Mouse (Mus musculus): ENCODE measurements at regions not wholly inside any gene's neighbourhood (a gene's known extent, or its start where the extent isn't known, plus 50 kb on each side); places are given as distances from the start of the nearest gene placed in this dataset.
"Not testable (repeated sequence)": the region's sequence is repeated elsewhere in the genome, so short reads cannot be mapped to it uniquely, and the experiment has no call there.

- no peaks in the 10 kb centered on the region for H3K36me3 ChIP-seq (replicated peaks; ENCODE audit: insufficient read depth, low read length)
These were observed 994.4 kb downstream of the Basp1 start for GRCm38 (mm10) chr15:24419186-24419585.

GRCm38 (mm10) chr15:24407691-24408090 is 1005.9 kb downstream of the Basp1 start:
- 44% methylated on average over 3 of the region's 3 CpGs for WGBS (ENCODE audit: insufficient replicate concordance)
- Histone ChIP-seq H3K4me3 (ENCODE audit: low read depth, low read length) (no peak overlapping the region), H3K9ac (replicated peaks) (no peak overlapping the region), H3K27ac (ENCODE audit: low read depth) (no peak overlapping the region), H3K27me3 (ENCODE audit: insufficient read depth, low read length) (no peaks in the 10 kb centered on the region), H3K4me2 (ENCODE audit: low read depth, low read length) (no peak overlapping the region), H3K9me3 (ENCODE audit: low read length) (no peaks in the 10 kb centered on the region), H3K4me1 (ENCODE audit: insufficient read depth) (no peaks in the 10 kb centered on the region), H3K36me3 (replicated peaks; ENCODE audit: insufficient read depth, low read length) (no peaks in the 10 kb centered on the region)
- DNase-seq (no peak), ATAC-seq (no peak)
- TF ChIP-seq CTCF (IDR thresholded peaks at IDR 0.05; ENCODE audit: low read depth) (peak; percentile 39), EP300 (IDR thresholded peaks at IDR 0.05; ENCODE audit: low read depth) (no peak)

More at GRCm38 (mm10) chr15:24419186-24419585, 994.4 kb downstream of the Basp1 start:
- Histone ChIP-seq H3K27ac (ENCODE audit: low read depth) (no peak overlapping the region), H3K4me3 (ENCODE audit: low read depth, low read length) (no peak overlapping the region), H3K27me3 (ENCODE audit: insufficient read depth, low read length) (no peaks in the 10 kb centered on the region), H3K4me1 (ENCODE audit: insufficient read depth) (no peaks in the 10 kb centered on the region), H3K9ac (replicated peaks) (no peak overlapping the region), H3K9me3 (ENCODE audit: low read length) (no peaks in the 10 kb centered on the region), H3K4me2 (ENCODE audit: low read depth, low read length) (no peak overlapping the region)
- ATAC-seq (no peak), DNase-seq (no peak)
- WGBS (ENCODE audit: insufficient replicate concordance), result 62% methylated on average over 1 of the region's 1 CpGs
- TF ChIP-seq CTCF (IDR thresholded peaks at IDR 0.05; ENCODE audit: low read depth) (no peak), EP300 (IDR thresholded peaks at IDR 0.05; ENCODE audit: low read depth) (no peak)

- no peaks in the 10 kb centered on the region for H3K36me3 ChIP-seq (replicated peaks; ENCODE audit: insufficient read depth, low read length)
- ATAC-seq, result no peak
- H3K4me2 ChIP-seq (ENCODE audit: low read depth, low read length), result no peak overlapping the region
- H3K4me1 ChIP-seq (ENCODE audit: insufficient read depth), result no peaks in the 10 kb centered on the region
- no peak overlapping the region for H3K9ac ChIP-seq (replicated peaks)
- H3K27me3 ChIP-seq (ENCODE audit: insufficient read depth, low read length), result no peaks in the 10 kb centered on the region
- no peaks in the 10 kb centered on the region for H3K9me3 ChIP-seq (ENCODE audit: low read length)
- DNase-seq, result no peak
- H3K27ac ChIP-seq (ENCODE audit: low read depth), result no peak overlapping the region
- TF ChIP-seq CTCF (IDR thresholded peaks at IDR 0.05; ENCODE audit: low read depth) (no peak), EP300 (IDR thresholded peaks at IDR 0.05; ENCODE audit: low read depth) (no peak)
- WGBS (ENCODE audit: insufficient replicate concordance), result 56% methylated on average over 1 of the region's 1 CpGs
- H3K4me3 ChIP-seq (ENCODE audit: low read depth, low read length), result no peak overlapping the region
These were observed 1008.3 kb downstream of the Basp1 start for GRCm38 (mm10) chr15:24405305-24405704.

- no peak for DNase-seq
- ATAC-seq, result no peak
These were observed 1013.5 kb downstream of the Basp1 start for GRCm38 (mm10) chr15:24400088-24400487.

GRCm38 (mm10) chr15:24358398-24358797 is 1055.2 kb downstream of the Basp1 start:
- WGBS (ENCODE audit: insufficient replicate concordance), result 68% methylated on average over 8 of the region's 8 CpGs
- H3K4me2 ChIP-seq (ENCODE audit: low read depth, low read length), result no peak overlapping the region

More at GRCm38 (mm10) chr15:24400088-24400487, 1013.5 kb downstream of the Basp1 start:
- TF ChIP-seq CTCF (IDR thresholded peaks at IDR 0.05; ENCODE audit: low read depth) (no peak), EP300 (IDR thresholded peaks at IDR 0.05; ENCODE audit: low read depth) (no peak)
- Histone ChIP-seq H3K4me1 (ENCODE audit: insufficient read depth) (no peaks in the 10 kb centered on the region), H3K4me3 (ENCODE audit: low read depth, low read length) (no peak overlapping the region), H3K9ac (replicated peaks) (no peak overlapping the region), H3K4me2 (ENCODE audit: low read depth, low read length) (no peak overlapping the region), H3K27me3 (ENCODE audit: insufficient read depth, low read length) (no peaks in the 10 kb centered on the region), H3K9me3 (ENCODE audit: low read length) (0 out of 2 replicates have a peak, but pooled peaks cover 2% of the 10 kb centered on the region), H3K27ac (ENCODE audit: low read depth) (no peak overlapping the region), H3K36me3 (replicated peaks; ENCODE audit: insufficient read depth, low read length) (no peaks in the 10 kb centered on the region)
- 67% methylated on average over 2 of the region's 2 CpGs for WGBS (ENCODE audit: insufficient replicate concordance)

GRCm38 (mm10) chr15:24348975-24349560 is 1064.5 kb downstream of the Basp1 start:
- H3K4me3 ChIP-seq (ENCODE audit: low read depth, low read length), result no peak overlapping the region
- ATAC-seq, result no peak
- H3K9ac ChIP-seq (replicated peaks), result no peak overlapping the region
- no peak overlapping the region for H3K27ac ChIP-seq (ENCODE audit: low read depth)
- no peaks in the 10 kb centered on the region for H3K9me3 ChIP-seq (ENCODE audit: low read length)
- H3K4me1 ChIP-seq (ENCODE audit: insufficient read depth), result no peaks in the 10 kb centered on the region
- no peak for TF ChIP-seq CTCF (IDR thresholded peaks at IDR 0.05; ENCODE audit: low read depth)
- no peak for TF ChIP-seq EP300 (IDR thresholded peaks at IDR 0.05; ENCODE audit: low read depth)
- no peak overlapping the region for H3K4me2 ChIP-seq (ENCODE audit: low read depth, low read length)
- WGBS (ENCODE audit: insufficient replicate concordance), result 72% methylated on average over 1 of the region's 1 CpGs
- H3K27me3 ChIP-seq (ENCODE audit: insufficient read depth, low read length), result no peaks in the 10 kb centered on the region
- no peak for DNase-seq
- H3K36me3 ChIP-seq (replicated peaks; ENCODE audit: insufficient read depth, low read length), result no peaks in the 10 kb centered on the region

More at GRCm38 (mm10) chr15:24358398-24358797, 1055.2 kb downstream of the Basp1 start:
- H3K36me3 ChIP-seq (replicated peaks; ENCODE audit: insufficient read depth, low read length), result no peaks in the 10 kb centered on the region
- no peak for ATAC-seq
- H3K4me3 ChIP-seq (ENCODE audit: low read depth, low read length), result no peak overlapping the region
- DNase-seq, result no peak
- TF ChIP-seq EP300 (IDR thresholded peaks at IDR 0.05; ENCODE audit: low read depth) (no peak), CTCF (IDR thresholded peaks at IDR 0.05; ENCODE audit: low read depth) (no peak)
- no peak overlapping the region for H3K9ac ChIP-seq (replicated peaks)
- H3K4me1 ChIP-seq (ENCODE audit: insufficient read depth), result no peaks in the 10 kb centered on the region
- no peaks in the 10 kb centered on the region; the same call in 1 of the 2 replicates for H3K9me3 ChIP-seq (ENCODE audit: low read length)
- H3K27ac ChIP-seq (ENCODE audit: low read depth), result no peak overlapping the region
- H3K27me3 ChIP-seq (ENCODE audit: insufficient read depth, low read length), result no peaks in the 10 kb centered on the region

GRCm38 (mm10) chr15:24335876-24336275 is 1077.7 kb downstream of the Basp1 start:
- H3K9ac ChIP-seq (replicated peaks); H3K4me1 ChIP-seq (ENCODE audit: insufficient read depth); ATAC-seq; H3K4me3 ChIP-seq (ENCODE audit: low read depth, low read length); H3K27ac ChIP-seq (ENCODE audit: low read depth); H3K27me3 ChIP-seq (ENCODE audit: insufficient read depth, low read length); DNase-seq; H3K4me2 ChIP-seq (ENCODE audit: low read depth, low read length); H3K36me3 ChIP-seq (replicated peaks; ENCODE audit: insufficient read depth, low read length); H3K9me3 ChIP-seq (ENCODE audit: low read length): not testable (repeated sequence)
- WGBS (ENCODE audit: insufficient replicate concordance), result 79% methylated on average over 1 of the region's 1 CpGs

GRCm38 (mm10) chr15:24303123-24303522 is 1110.4 kb downstream of the Basp1 start:
- H3K4me1 ChIP-seq (ENCODE audit: insufficient read depth); H3K27ac ChIP-seq (ENCODE audit: low read depth); H3K9me3 ChIP-seq (ENCODE audit: low read length); ATAC-seq; H3K4me2 ChIP-seq (ENCODE audit: low read depth, low read length); H3K4me3 ChIP-seq (ENCODE audit: low read depth, low read length); H3K27me3 ChIP-seq (ENCODE audit: insufficient read depth, low read length); H3K36me3 ChIP-seq (replicated peaks; ENCODE audit: insufficient read depth, low read length); H3K9ac ChIP-seq (replicated peaks); DNase-seq: not testable (repeated sequence)
- WGBS (ENCODE audit: insufficient replicate concordance), result 73% methylated on average over 3 of the region's 3 CpGs
